Mouse (Mus musculus) limb, embryonic 14.5 days (tissue): Measurements from ENCODE around the gene Zfp60. TPM values are rescaled to one million over a fixed set of nuclear protein-coding genes. Genes with fewer than 3 reads are reported as not detected.

Experiments used
- ATAC-seq: fragments of 200-750 bp; cut with Nextera tagmentation; 2 replicates; pipeline ENCODE4 v1.8.0; 2017; ENCODE audit warnings: low read depth, moderate number of reproducible peaks, moderate TSS enrichment; ENCODE audit not compliant: low FRiP score
- DNase-seq: peaks from one replicate; pipeline ENCODE4 v3.0.0-alpha.2; 2015; ENCODE audit warnings: low spot score
- H3K27ac ChIP-seq: fragments of 300-500 bp; sonication (generic); replicated peaks from 2 replicates; pipeline ENCODE4 v1.5.1; 2014; ENCODE audit warnings: low read depth, mild to moderate bottlenecking, low read length, moderate library complexity, mixed read lengths
- H3K27me3 ChIP-seq: fragments of 300-500 bp; sonication (generic); 2 replicates; pipeline ENCODE4 v1.6.1; 2014; ENCODE audit warnings: low read length, mixed read lengths; ENCODE audit not compliant: control insufficient read depth, insufficient read depth
- H3K36me3 ChIP-seq: fragments of 300-500 bp; sonication (generic); 2 replicates; pipeline ENCODE4 v1.6.1; 2014; ENCODE audit warnings: mild to moderate bottlenecking, low read length, moderate library complexity, mixed read lengths; ENCODE audit not compliant: control insufficient read depth, insufficient read depth
- H3K4me1 ChIP-seq: fragments of 300-500 bp; sonication (generic); 2 replicates; pipeline ENCODE4 v1.6.1; 2014; ENCODE audit warnings: antibody characterized with exemption, low read length, mixed read lengths; ENCODE audit not compliant: control insufficient read depth, insufficient read depth
- H3K4me2 ChIP-seq: fragments of 300-500 bp; sonication (generic); replicated peaks from 2 replicates; pipeline ENCODE4 v1.6.1; 2014; ENCODE audit warnings: low read depth, mild to moderate bottlenecking, low read length, moderate library complexity; ENCODE audit not compliant: severe bottlenecking
- H3K4me3 ChIP-seq: fragments of 300-500 bp; sonication (generic); replicated peaks from 2 replicates; pipeline ENCODE4 v1.5.1; 2014; ENCODE audit warnings: low read length
- H3K9ac ChIP-seq: fragments of 300-500 bp; sonication (generic); 2 replicates; pipeline ENCODE4 v1.6.1; 2014; ENCODE audit warnings: mild to moderate bottlenecking, low read depth, low read length, moderate library complexity; ENCODE audit not compliant: severe bottlenecking
- H3K9me3 ChIP-seq: fragments of 300-500 bp; sonication (generic); 2 replicates; pipeline ENCODE4 v1.6.1; 2016; ENCODE audit warnings: low read length; ENCODE audit not compliant: control insufficient read depth
- POLR2A ChIP-seq: fragments of 200-500 bp; IDR thresholded peaks from 2 replicates; pipeline ENCODE4 v1.8.0; 2012; ENCODE audit warnings: inconsistent platforms, mild to moderate bottlenecking, moderate library complexity, borderline replicate concordance; ENCODE audit not compliant: insufficient read depth, insufficient read length; ENCODE audit errors: extremely low read depth
- WGBS: fragments of 180-500 bp; shearing (Covaris S2); extraction: QIAGEN DNeasy Blood & Tissue Kit; methylation state at CpG from one replicate; pipeline ENCODE4 v1.1.7; 2014; 5-methylcytosine and 5-hydroxymethylcytosine counted together
- polyA plus RNA-seq, 2 experiments: library from polyadenylated mRNA; depleted of rRNA in 1 of 2; stranded (reverse) in 1 of 2; unstranded in 1 of 2; fragments of >200 nt; fragmentation: Nextera tagmentation in 1 of 2; extraction: Ambion mirVana in 1 of 2; gene quantifications; 2 replicates each; pipeline versions ENCODE4 v1.2.1 to v1.2.3; 2012 to 2014

The Zfp60 gene
- polyA plus RNA-seq, 2 experiments, result 11.6 to 32.6 TPM

- no peak overlapping the region for H3K9ac ChIP-seq
- H3K27me3 ChIP-seq, result no peaks in the 10 kb centered on the region
- H3K27ac ChIP-seq, result no peak overlapping the region
- 83% methylated on average over 7 of the region's 7 CpGs for WGBS
- no peak for ATAC-seq
- TF ChIP-seq POLR2A, result no peak
- no peak overlapping the region for H3K4me3 ChIP-seq
- H3K4me2 ChIP-seq, result no peak overlapping the region
- H3K36me3 ChIP-seq, result no peaks in the 10 kb centered on the region
- H3K9me3 ChIP-seq, result peaks cover 6% of the 10 kb centered on the region; the same call in 1 of the 2 replicates
- H3K4me1 ChIP-seq, result no peaks in the 10 kb centered on the region
- DNase-seq, result no peak
Observed at GRCm38 (mm10) chr7:27710402-27710801, 20.8 kb upstream of the Zfp60 start.

DNA sequence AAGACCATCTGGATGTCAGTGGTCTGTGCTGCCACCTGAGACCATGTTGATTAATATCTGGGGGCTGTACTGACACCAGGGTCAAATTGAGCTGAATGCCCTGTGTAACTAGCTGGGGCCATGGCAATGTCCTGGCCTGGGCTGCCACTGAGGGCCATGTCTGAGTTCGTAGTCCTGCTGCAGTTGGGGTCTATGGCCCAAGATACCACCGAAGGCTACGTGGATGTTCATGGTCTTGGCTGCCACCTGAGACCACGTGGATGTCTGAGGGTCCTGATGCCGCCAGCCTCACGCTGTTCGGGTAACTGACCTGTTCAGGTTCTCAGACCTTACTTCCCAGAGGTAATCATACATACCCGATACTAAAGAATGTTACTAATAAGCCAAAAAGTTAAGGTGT, 9.2 kb upstream of the Zfp60 start:
- Histone ChIP-seq H3K36me3 (no peaks in the 10 kb centered on the region), H3K9me3 (no peaks in the 10 kb centered on the region), H3K27ac (no peak overlapping the region), H3K4me3 (no peak overlapping the region), H3K27me3 (no peaks in the 10 kb centered on the region), H3K4me2 (no peak overlapping the region), H3K9ac (no peak overlapping the region), H3K4me1 (no peaks in the 10 kb centered on the region)
- ATAC-seq (no peak), DNase-seq (no peak)
- 91% methylated on average over 8 of the region's 8 CpGs for WGBS
- TF ChIP-seq POLR2A, result no peak

GRCm38 (mm10) chr7:27725566-27726538, 5.3 kb upstream of the Zfp60 start:
- H3K4me1 ChIP-seq, result no peaks in the 10 kb centered on the region
- H3K27ac ChIP-seq, result no peak overlapping the region
- no peaks in the 10 kb centered on the region for H3K36me3 ChIP-seq
- ATAC-seq (peak; percentile 63; the same call in 1 of the 2 replicates), DNase-seq (peak; percentile 55)
- TF ChIP-seq POLR2A, result no peak
- H3K27me3 ChIP-seq, result no peaks in the 10 kb centered on the region
- no peak overlapping the region for H3K4me2 ChIP-seq
- 41% methylated on average over 12 of the region's 12 CpGs for WGBS
- no peaks in the 10 kb centered on the region for H3K9me3 ChIP-seq
- H3K9ac ChIP-seq, result no peak overlapping the region; the same call in 1 of the 2 replicates
- no peak overlapping the region for H3K4me3 ChIP-seq

DNA sequence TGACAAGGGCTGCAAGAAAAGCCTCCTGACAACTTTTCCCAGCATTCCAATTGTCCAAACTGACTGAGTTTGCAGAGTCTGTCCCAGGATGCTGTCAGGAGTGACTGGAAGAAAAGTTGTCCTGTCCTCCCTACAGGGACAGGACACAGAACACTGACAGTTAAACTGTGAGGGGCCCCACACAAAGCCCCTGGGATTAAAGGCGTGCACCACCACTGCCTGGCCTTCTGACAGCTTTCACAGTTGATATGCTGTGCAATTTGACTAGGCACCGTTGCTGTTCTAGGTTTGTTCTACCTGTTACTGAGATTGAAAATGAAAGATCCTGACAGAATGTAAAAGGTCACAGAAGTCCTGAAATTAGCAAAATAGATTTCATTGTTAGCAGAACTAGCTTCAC, 3.7 kb upstream of the Zfp60 start:
- no peak for TF ChIP-seq POLR2A
- H3K27ac ChIP-seq, result no peak overlapping the region
- H3K9ac ChIP-seq, result no peak overlapping the region
- H3K27me3 ChIP-seq, result no peaks in the 10 kb centered on the region
- H3K9me3 ChIP-seq, result no peaks in the 10 kb centered on the region
- H3K4me3 ChIP-seq, result no peak overlapping the region
- 55% methylated on average over 2 of the region's 2 CpGs for WGBS
- no peak overlapping the region for H3K4me2 ChIP-seq
- ATAC-seq, result no peak
- no peaks in the 10 kb centered on the region for H3K36me3 ChIP-seq
- DNase-seq, result no peak
- H3K4me1 ChIP-seq, result peaks cover under 1% of the 10 kb centered on the region; the same call in 1 of the 2 replicates

DNA sequence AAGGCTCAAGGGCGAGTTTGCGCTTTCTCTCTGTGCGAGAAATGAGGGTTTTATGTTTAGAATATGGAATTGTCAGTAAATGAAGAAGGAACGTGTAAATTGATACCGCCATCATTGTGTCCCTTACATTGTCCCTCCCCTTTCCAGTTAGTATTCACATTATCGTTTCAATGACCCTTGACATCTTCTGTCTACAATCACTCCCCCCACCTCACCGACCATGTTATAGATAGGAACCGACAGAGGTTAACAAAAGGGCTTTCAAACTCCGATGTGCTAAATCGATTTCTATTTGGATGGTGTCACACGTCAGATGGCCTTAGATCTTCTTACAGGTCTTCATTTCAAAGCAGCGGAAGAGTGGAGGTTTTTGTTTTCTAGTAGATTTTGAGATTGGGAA, 757 bp downstream of the Zfp60 start:
- no peaks in the 10 kb centered on the region for H3K9me3 ChIP-seq
- no peaks in the 10 kb centered on the region for H3K36me3 ChIP-seq
- peak overlapping the region; percentile 70 for H3K4me3 ChIP-seq
- H3K27ac ChIP-seq, result peak overlapping the region; percentile 92
- H3K27me3 ChIP-seq, result no peaks in the 10 kb centered on the region
- DNase-seq, result no peak
- H3K9ac ChIP-seq, result peak overlapping the region; percentile 84
- ATAC-seq, result no peak
- TF ChIP-seq POLR2A, result no peak
- 11% methylated on average over 12 of the region's 12 CpGs for WGBS
- peak overlapping the region; percentile 62 for H3K4me2 ChIP-seq
- peaks cover 7% of the 10 kb centered on the region; the same call in 1 of the 2 replicates for H3K4me1 ChIP-seq
